Mouse (Mus musculus) CH12.LX (cell line): ENCODE measurements around the gene Cpsf6. TPM values are rescaled to one million over a fixed set of nuclear protein-coding genes. Genes with fewer than 3 reads are reported as not detected.

Experiments used
- DNase-seq: peaks from one replicate; pipeline ENCODE4 v3.0.0-alpha.2; 2013; ENCODE audit errors: extremely low read depth
- H3K27ac ChIP-seq: 2 replicates; pipeline ENCODE4 v1.5.1; 2012; ENCODE audit warnings: low read depth, mild to moderate bottlenecking, control low read depth, moderate library complexity; ENCODE audit not compliant: insufficient read depth
- H3K27me3 ChIP-seq: replicated peaks from 2 replicates; pipeline ENCODE3; 2012; ENCODE audit warnings: inconsistent platforms
- H3K36me3 ChIP-seq, 2 experiments: replicated peaks in 1 of 2; 2 replicates each; pipeline versions ENCODE3 to v1.6.1; 2012; ENCODE audit warnings: inconsistent platforms in 1 of 2, low read length in 1 of 2, mild to moderate bottlenecking in 1 of 2, mixed read lengths in 1 of 2, moderate library complexity in 1 of 2; ENCODE audit not compliant: control insufficient read depth in 1 of 2, insufficient read depth in 1 of 2
- H3K4me1 ChIP-seq, 2 experiments: 2 replicates each; pipeline ENCODE4 v1.6.1; 2012; ENCODE audit warnings: inconsistent platforms in 1 of 2, moderate library complexity in 1 of 2; ENCODE audit not compliant: insufficient read depth in 2 of 2, control insufficient read depth in 1 of 2
- H3K4me2 ChIP-seq: 2 replicates; pipeline ENCODE4 v1.6.1; 2012; ENCODE audit warnings: low read depth, mild to moderate bottlenecking, control low read depth; ENCODE audit not compliant: poor library complexity, insufficient read depth, severe bottlenecking
- H3K4me3 ChIP-seq, 3 experiments: fragments of 150-350 bp in 1 of 3; sonication (generic) in 1 of 3; replicated peaks in 1 of 3; 2 replicates each; pipeline versions ENCODE3 to v1.5.1; 2011 to 2012; ENCODE audit warnings: low read depth in 2 of 3, low read length in 2 of 3, mild to moderate bottlenecking in 2 of 3, moderate library complexity in 2 of 3, control low read depth in 1 of 3, improper control_type of control experiment in 1 of 3, inconsistent platforms in 1 of 3, mixed read lengths in 1 of 3; ENCODE audit not compliant: poor library complexity in 1 of 3
- H3K79me2 ChIP-seq: replicated peaks from 2 replicates; pipeline ENCODE4 v1.6.1; 2012; ENCODE audit warnings: mild to moderate bottlenecking, moderate library complexity; ENCODE audit not compliant: control insufficient read depth, poor library complexity, insufficient read depth, severe bottlenecking; ENCODE audit errors: extremely low read depth
- H3K9ac ChIP-seq: 2 replicates; pipeline ENCODE4 v1.6.1; 2012; ENCODE audit warnings: low read depth, mild to moderate bottlenecking, control low read depth, moderate library complexity; ENCODE audit not compliant: insufficient read depth
- H3K9me3 ChIP-seq: replicated peaks from 2 replicates; pipeline ENCODE3; 2012; ENCODE audit warnings: low read length, inconsistent platforms, mixed read lengths
- BHLHE40 ChIP-seq: IDR thresholded peaks from 2 replicates; pipeline ENCODE4 v1.6.1; 2011; ENCODE audit warnings: mild to moderate bottlenecking, low read depth, low read length, improper control_type of control experiment
- CHD1 ChIP-seq: IDR thresholded peaks from 2 replicates; pipeline ENCODE4 v1.6.1; 2012; ENCODE audit warnings: low read depth, low read length, improper control_type of control experiment, inconsistent platforms
- CTCF ChIP-seq, 2 experiments: IDR thresholded peaks in 1 of 2; conservative IDR thresholded peaks in 1 of 2; 2 replicates each; pipeline ENCODE4 v1.5.1; 2011 to 2012; ENCODE audit warnings: low read depth in 2 of 2, low read length in 2 of 2, improper control_type of control experiment in 1 of 2, inconsistent platforms in 1 of 2, mild to moderate bottlenecking in 1 of 2, moderate library complexity in 1 of 2
- E2F4 ChIP-seq: IDR thresholded peaks from 2 replicates; pipeline ENCODE4 v1.6.1; 2011; ENCODE audit warnings: low read depth, low read length, improper control_type of control experiment; ENCODE audit not compliant: insufficient replicate concordance
- ELF1 ChIP-seq: IDR thresholded peaks from 2 replicates; pipeline ENCODE4 v1.6.1; 2014; ENCODE audit warnings: low read depth, mild to moderate bottlenecking, inconsistent platforms, low read length, improper control_type of control experiment
- ETS1 ChIP-seq: conservative IDR thresholded peaks from 2 replicates; pipeline ENCODE4 v1.6.1; 2012; ENCODE audit warnings: low read depth, mild to moderate bottlenecking, inconsistent platforms, low read length, improper control_type of control experiment, moderate library complexity
- KAT2A ChIP-seq: IDR thresholded peaks from 2 replicates; pipeline ENCODE4 v1.6.1; 2012; ENCODE audit warnings: low read length, improper control_type of control experiment, inconsistent platforms; ENCODE audit not compliant: insufficient replicate concordance
- MXI1 ChIP-seq: IDR thresholded peaks from 2 replicates; pipeline ENCODE4 v1.6.1; 2011; ENCODE audit warnings: mild to moderate bottlenecking, low read depth, low read length, improper control_type of control experiment
- NRF1 ChIP-seq: IDR thresholded peaks from 2 replicates; pipeline ENCODE4 v1.6.1; 2014; ENCODE audit warnings: low read depth, mild to moderate bottlenecking, inconsistent platforms, low read length, improper control_type of control experiment, moderate library complexity
- PAX5 ChIP-seq: IDR thresholded peaks from 2 replicates; pipeline ENCODE4 v1.6.1; 2012; ENCODE audit warnings: low read length, inconsistent platforms, mixed read lengths
- POLR2A ChIP-seq: IDR thresholded peaks from 2 replicates; pipeline ENCODE4 v1.6.1; 2011; ENCODE audit warnings: low read depth, mild to moderate bottlenecking, improper control_type of control experiment, low read length
- POLR2AphosphoS2 ChIP-seq: IDR thresholded peaks from 2 replicates; pipeline ENCODE4 v1.6.1; 2011; ENCODE audit warnings: low read depth, low read length, improper control_type of control experiment
- RCOR1 ChIP-seq: conservative IDR thresholded peaks from 2 replicates; pipeline ENCODE4 v1.6.1; 2012; ENCODE audit warnings: low read depth, mild to moderate bottlenecking, inconsistent platforms, low read length, improper control_type of control experiment
- SIN3A ChIP-seq: IDR thresholded peaks from 2 replicates; pipeline ENCODE4 v1.6.1; 2012; ENCODE audit warnings: low read length, improper control_type of control experiment, inconsistent platforms
- TBP ChIP-seq: conservative IDR thresholded peaks from 2 replicates; pipeline ENCODE4 v1.6.1; 2011; ENCODE audit warnings: low read depth, low read length, improper control_type of control experiment
- TCF12 ChIP-seq: IDR thresholded peaks from 2 replicates; pipeline ENCODE4 v1.6.1; 2014; ENCODE audit warnings: low read depth, mild to moderate bottlenecking, inconsistent platforms, low read length, improper control_type of control experiment
- UBTF ChIP-seq: IDR thresholded peaks from 2 replicates; pipeline ENCODE4 v1.6.1; 2012; ENCODE audit warnings: low read depth, mild to moderate bottlenecking, inconsistent platforms, low read length, improper control_type of control experiment, moderate library complexity
- USF2 ChIP-seq: conservative IDR thresholded peaks from 2 replicates; pipeline ENCODE4 v1.6.1; 2011; ENCODE audit warnings: low read depth, low read length, improper control_type of control experiment
- ZC3H11A ChIP-seq: IDR thresholded peaks from 2 replicates; pipeline ENCODE4 v1.6.1; 2012; ENCODE audit warnings: low read depth, mild to moderate bottlenecking, inconsistent platforms, low read length, improper control_type of control experiment
- ZKSCAN1 ChIP-seq: IDR thresholded peaks from 2 replicates; pipeline ENCODE4 v1.6.1; 2012; ENCODE audit warnings: low read depth, inconsistent platforms, low read length, improper control_type of control experiment, borderline replicate concordance
- dilution Hi-C: fragments of 300-500 bp; cut with MboI; formaldehyde crosslinking; loops from 2 replicates; pipeline ENCODE4 v1.14.3; 2020; ENCODE audit warnings: low sequenced_read_pairs; ENCODE audit not compliant: extremely low pct_unique_long_range_greater_than_20kb, extremely low pct_ligation_motif_present
- in situ Hi-C: fragments of 300-500 bp; cut with MboI; formaldehyde crosslinking; loops from 3 replicates; pipeline ENCODE4 v1.14.3; 2019; ENCODE audit warnings: low sequenced_read_pairs, low pct_ligation_motif_present, low pct_unique_long_range_greater_than_20kb, mixed read lengths
- polyA plus RNA-seq: library from polyadenylated mRNA; unstranded; fragments of >175 nt; gene quantifications from 2 replicates; pipeline ENCODE4 v1.2.1, GENCODE M21; 2012; ENCODE audit warnings: low read depth; ENCODE audit not compliant: insufficient read length
- total RNA-seq, 2 experiments: library from RNA; depleted of rRNA; stranded (reverse); fragments of 300-350 nt in 1 of 2; fragments of >200 nt in 1 of 2; gene quantifications; 2 replicates each; pipeline ENCODE4 v1.2.3; 2012 to 2014

Gene Cpsf6
- total and polyA plus RNA-seq, 3 experiments: 87.6 to 114 (median 99.5) TPM

DNA sequence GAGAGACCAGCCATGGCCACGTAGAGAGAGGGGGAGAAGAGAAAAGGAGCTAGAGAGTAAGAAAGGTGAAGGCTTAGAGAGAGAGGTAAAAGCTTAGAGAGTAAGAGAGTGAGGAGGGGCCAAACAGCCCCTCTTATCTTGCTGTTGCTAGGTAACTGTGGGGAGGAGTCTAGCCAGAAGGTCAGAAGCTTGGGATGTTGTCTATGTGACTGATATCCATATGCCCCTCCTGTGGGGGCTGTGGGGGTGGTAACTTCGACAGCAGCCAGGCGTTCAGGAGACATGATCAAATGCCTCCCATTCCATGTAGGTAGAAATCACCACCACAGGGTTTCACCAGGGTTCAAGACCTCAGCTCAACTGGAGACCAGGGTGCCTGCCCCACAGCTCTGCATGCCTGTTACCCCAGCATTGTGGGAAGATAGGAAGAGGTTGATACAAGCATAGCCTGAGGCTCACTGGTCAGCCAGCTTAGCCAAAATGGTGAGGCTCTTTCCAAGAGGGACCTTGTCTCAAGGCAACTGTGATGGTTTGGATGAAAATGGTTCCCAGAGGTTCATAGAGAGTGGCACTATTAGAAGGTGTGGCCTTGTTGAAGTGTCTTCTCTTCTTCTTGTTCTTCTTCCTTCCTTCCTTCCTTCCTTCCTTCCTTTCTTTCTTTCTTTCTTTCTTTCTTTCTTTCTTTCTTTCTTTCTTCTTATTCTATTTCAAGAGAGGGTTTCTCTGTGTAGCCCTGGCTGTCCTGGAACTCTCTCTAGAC is 44.5 kb upstream of the Cpsf6 start:
- Histone ChIP-seq H3K27ac (no peak overlapping the region), H3K4me1 (no peaks in the 10 kb centered on the region; a peak in 1 of 4 replicates)
- dilution Hi-C loops: no loop called here

GRCm38 (mm10) chr10:117423025-117424002 is 43.5 kb upstream of the Cpsf6 start:
- no peak for DNase-seq
- H3K36me3 ChIP-seq: no peaks in the 10 kb centered on the region
- peaks cover 0 to 2% of the 10 kb centered on the region in 2 experiments; a peak in 1 of 4 replicates for H3K4me1 ChIP-seq
- H3K4me2 ChIP-seq: no peak overlapping the region
- H3K79me2 ChIP-seq: no peaks in the 10 kb centered on the region
- no peaks in the 10 kb centered on the region for H3K9me3 ChIP-seq
- H3K27me3 ChIP-seq: no peaks in the 10 kb centered on the region
- H3K27ac ChIP-seq: no peak overlapping the region
- TF ChIP-seq POLR2A: no peak
- TF ChIP-seq NRF1: no peak
- no peak for TF ChIP-seq MXI1
- TF ChIP-seq E2F4: no peak
- no peak for TF ChIP-seq UBTF
- no peak for TF ChIP-seq ZKSCAN1
- no peak for TF ChIP-seq ETS1
- TF ChIP-seq BHLHE40: no peak
- no peak for TF ChIP-seq SIN3A
- no peak for TF ChIP-seq TBP
- TF ChIP-seq ELF1: no peak
- no peak for TF ChIP-seq ZC3H11A
- dilution Hi-C loops (no loop called here), in situ Hi-C loops (no loop called here)
- no peak overlapping the region for H3K9ac ChIP-seq
- H3K4me3 ChIP-seq: no peak overlapping the region

More for the DNA sequence above, 44.5 kb upstream of the Cpsf6 start:
- in situ Hi-C loops: no loop called here
- Histone ChIP-seq H3K36me3 (no peaks in the 10 kb centered on the region), H3K4me3 (no peak overlapping the region)
- TF ChIP-seq USF2 (no peak), POLR2AphosphoS2 (no peak), PAX5 (no peak), KAT2A (no peak), RCOR1 (no peak), MXI1 (no peak), NRF1 (no peak), CTCF (conservative IDR thresholded peaks at IDR 0.05 in 1 of 2, IDR thresholded peaks at IDR 0.05 in 1 of 2; ENCODE audit: low read depth in 2 of 2, low read length in 2 of 2) (no peak), TCF12 (no peak), CHD1 (no peak)
- TF ChIP-seq, all 38 proteins: peak for 0
- Histone ChIP-seq H3K79me2 (no peaks in the 10 kb centered on the region), H3K4me2 (no peak overlapping the region), H3K9ac (no peak overlapping the region), H3K27me3 (no peaks in the 10 kb centered on the region), H3K9me3 (no peaks in the 10 kb centered on the region)
- no peak for DNase-seq
